Mouse (Mus musculus) intestine, postnatal 0 days (tissue): ENCODE measurements around the gene Ccdc96. TPM values are rescaled to one million over a fixed set of nuclear protein-coding genes. Genes with fewer than 3 reads are reported as not detected.

Experiments
- ATAC-seq: fragments of 200-750 bp; cut with Nextera tagmentation; 2 replicates; pipeline ENCODE4 v1.8.0; 2017; ENCODE audit warnings: mild to moderate bottlenecking, moderate TSS enrichment, moderate library complexity
- H3K27ac ChIP-seq: fragments of 300-500 bp; sonication (generic); 2 replicates; pipeline ENCODE4 v1.5.1; 2014; ENCODE audit warnings: mild to moderate bottlenecking, low read depth, low read length, moderate library complexity
- H3K27me3 ChIP-seq: fragments of 300-500 bp; sonication (generic); replicated peaks from 2 replicates; pipeline ENCODE4 v1.6.1; 2014; ENCODE audit warnings: low read length, mixed read lengths; ENCODE audit not compliant: control insufficient read depth, insufficient read depth
- H3K36me3 ChIP-seq: fragments of 300-500 bp; sonication (generic); 2 replicates; pipeline ENCODE4 v1.6.1; 2014; ENCODE audit warnings: mild to moderate bottlenecking, moderate library complexity; ENCODE audit not compliant: control insufficient read depth, insufficient read depth
- H3K4me1 ChIP-seq: fragments of 300-500 bp; sonication (generic); replicated peaks from 2 replicates; pipeline ENCODE4 v1.6.1; 2014; ENCODE audit warnings: antibody characterized with exemption, low read length, mixed read lengths; ENCODE audit not compliant: control insufficient read depth, insufficient read depth
- H3K4me2 ChIP-seq: fragments of 300-500 bp; sonication (generic); replicated peaks from 2 replicates; pipeline ENCODE4 v1.6.1; 2014; ENCODE audit warnings: low read depth, mild to moderate bottlenecking, moderate library complexity
- H3K4me3 ChIP-seq: fragments of 300-500 bp; sonication (generic); 2 replicates; pipeline ENCODE4 v1.5.1; 2014; ENCODE audit warnings: low read depth, low read length
- H3K9ac ChIP-seq: fragments of 300-500 bp; sonication (generic); 2 replicates; pipeline ENCODE4 v1.6.1; 2014; ENCODE audit warnings: mild to moderate bottlenecking, low read depth, low read length
- H3K9me3 ChIP-seq: fragments of 300-500 bp; sonication (generic); 2 replicates; pipeline ENCODE4 v1.6.1; 2016; ENCODE audit warnings: mixed run types; ENCODE audit not compliant: control insufficient read depth
- CTCF ChIP-seq: sonication (generic); IDR thresholded peaks from 2 replicates; pipeline ENCODE4 v1.5.1; 2016; ENCODE audit warnings: low read depth, mild to moderate bottlenecking, control low read depth, antibody characterized with exemption, moderate library complexity
- WGBS: fragments of 180-500 bp; shearing (Covaris S2); extraction: QIAGEN DNeasy Blood & Tissue Kit; methylation state at CpG from one replicate; pipeline ENCODE4 v1.1.7; 2014; 5-methylcytosine and 5-hydroxymethylcytosine counted together
- polyA plus RNA-seq: library from polyadenylated mRNA; unstranded; fragments of >200 nt; fragmentation: Nextera tagmentation; extraction: Ambion mirVana; gene quantifications from 2 replicates; pipeline ENCODE4 v1.2.1, GENCODE M21; 2015

Ccdc96 gene
- polyA plus RNA-seq, 1 experiment from 2014 or later = 0.22 TPM

- Histone ChIP-seq H3K9me3 (no peaks in the 10 kb centered on the region), H3K27me3 (no peaks in the 10 kb centered on the region), H3K4me2 (no peak overlapping the region), H3K36me3 (peaks cover 7% of the 10 kb centered on the region; the same call in 1 of the 2 replicates), H3K27ac (no peak overlapping the region), H3K4me3 (no peak overlapping the region), H3K9ac (no peak overlapping the region), H3K4me1 (peaks cover 9% of the 10 kb centered on the region; the same call in 1 of the 2 replicates)
- no peak for ATAC-seq
- 88% methylated on average over 4 of the region's 4 CpGs for WGBS
- TF ChIP-seq CTCF = no peak
Observed at GRCm38 (mm10) chr5:36480398-36480797, 4.0 kb upstream of the Ccdc96 start.

- Histone ChIP-seq H3K4me1 (peaks cover 9% of the 10 kb centered on the region; the same call in 1 of the 2 replicates), H3K9me3 (no peaks in the 10 kb centered on the region), H3K27me3 (no peaks in the 10 kb centered on the region), H3K4me3 (no peak overlapping the region), H3K9ac (no peak overlapping the region), H3K36me3 (peaks cover 4% of the 10 kb centered on the region; the same call in 1 of the 2 replicates), H3K27ac (no peak overlapping the region), H3K4me2 (no peak overlapping the region)
- WGBS = 82% methylated on average over 1 of the region's 1 CpGs
- TF ChIP-seq CTCF = peak; percentile 56
- no peak for ATAC-seq
Observed at GRCm38 (mm10) chr5:36481114-36481513, 3.3 kb upstream of the Ccdc96 start.

GRCm38 (mm10) chr5:36483203-36484101, 936 bp upstream of the Ccdc96 start:
- Histone ChIP-seq H3K9me3 (no peaks in the 10 kb centered on the region), H3K4me3 (peak overlapping the region; percentile 83), H3K4me1 (peaks cover 9% of the 10 kb centered on the region; the same call in 1 of the 2 replicates), H3K36me3 (no peaks in the 10 kb centered on the region), H3K27me3 (no peaks in the 10 kb centered on the region), H3K9ac (peak overlapping the region; percentile 82), H3K27ac (peak overlapping the region; percentile 64), H3K4me2 (peak overlapping the region; percentile 92)
- under 1% methylated on average over 49 of the region's 58 CpGs for WGBS
- peak; percentile 48 for ATAC-seq
- no peak for TF ChIP-seq CTCF

- WGBS = 29% methylated on average over 19 of the region's 19 CpGs
- H3K27me3 ChIP-seq = no peaks in the 10 kb centered on the region
- no peak for TF ChIP-seq CTCF
- H3K9ac ChIP-seq = no peak overlapping the region
- no peak for ATAC-seq
- H3K36me3 ChIP-seq = no peaks in the 10 kb centered on the region
- peak overlapping the region; percentile 83 for H3K4me3 ChIP-seq
- H3K4me2 ChIP-seq = peak overlapping the region; percentile 92
- no peak overlapping the region for H3K27ac ChIP-seq
- H3K9me3 ChIP-seq = no peaks in the 10 kb centered on the region
- peaks cover 9% of the 10 kb centered on the region; the same call in 1 of the 2 replicates for H3K4me1 ChIP-seq
Observed at GRCm38 (mm10) chr5:36485306-36485705, 918 bp downstream of the Ccdc96 start.

GRCm38 (mm10) chr5:36489225-36489624, 4.8 kb downstream of the Ccdc96 start:
- Histone ChIP-seq H3K27ac (no peak overlapping the region), H3K4me3 (no peak overlapping the region), H3K27me3 (no peaks in the 10 kb centered on the region), H3K9me3 (no peaks in the 10 kb centered on the region), H3K4me1 (peaks cover 4% of the 10 kb centered on the region; the same call in 1 of the 2 replicates), H3K9ac (no peak overlapping the region), H3K36me3 (peaks cover 27% of the 10 kb centered on the region), H3K4me2 (no peak overlapping the region)
- ATAC-seq = no peak
- peak; percentile 74 for TF ChIP-seq CTCF
- WGBS = 48% methylated on average over 2 of the region's 2 CpGs

GRCm38 (mm10) chr5:36493919-36494318, 9.5 kb downstream of the Ccdc96 start:
- Histone ChIP-seq H3K27me3 (no peaks in the 10 kb centered on the region), H3K4me3 (no peak overlapping the region), H3K9me3 (no peaks in the 10 kb centered on the region), H3K4me2 (no peak overlapping the region), H3K27ac (no peak overlapping the region), H3K36me3 (peaks cover 62% of the 10 kb centered on the region), H3K4me1 (no peaks in the 10 kb centered on the region), H3K9ac (no peak overlapping the region)
- ATAC-seq = no peak
- no peak for TF ChIP-seq CTCF
- WGBS = 88% methylated on average over 6 of the region's 6 CpGs
